Mouse (Mus musculus): ENCODE results near the gene Irf8.
"Not testable (repeated sequence)": the region's sequence is repeated elsewhere in the genome, so short reads cannot be mapped to it uniquely, and the experiment has no call there.

The Irf8 gene

GRCm38 (mm10) chr8:120724096-120724495 is 12.1 kb upstream of the Irf8 start:
- DNase-seq = not testable (repeated sequence)

GRCm38 (mm10) chr8:120724816-120725575 is 11.2 kb upstream of the Irf8 start:
- peak; percentile 65 for DNase-seq

- no peak for DNase-seq
Observed at GRCm38 (mm10) chr8:120725576-120725950, 10.6 kb upstream of the Irf8 start.

GRCm38 (mm10) chr8:120726051-120726450 is 10.1 kb upstream of the Irf8 start:
- DNase-seq = peak; percentile 20

GRCm38 (mm10) chr8:120728488-120729160 is 7.5 kb upstream of the Irf8 start:
- DNase-seq = peak; percentile 34

- DNase-seq = no peak
Observed at GRCm38 (mm10) chr8:120731582-120731981, 4.6 kb upstream of the Irf8 start.

- DNase-seq = peak; percentile 38
Observed at GRCm38 (mm10) chr8:120732068-120732467, 4.1 kb upstream of the Irf8 start.

- no peak for DNase-seq
Observed at GRCm38 (mm10) chr8:120736486-120736885, 328 bp downstream of the Irf8 start.

- DNase-seq = no peak
Observed at GRCm38 (mm10) chr8:120737166-120737565, 1.0 kb downstream of the Irf8 start.

GRCm38 (mm10) chr8:120738771-120739170 is 2.6 kb downstream of the Irf8 start:
- DNase-seq = no peak

- DNase-seq = no peak
Observed at GRCm38 (mm10) chr8:120739526-120739925, 3.4 kb downstream of the Irf8 start.

- DNase-seq = no peak
Observed at GRCm38 (mm10) chr8:120740579-120740978, 4.4 kb downstream of the Irf8 start.

- no peak for DNase-seq
Observed at GRCm38 (mm10) chr8:120741001-120741400, 4.8 kb downstream of the Irf8 start.

- DNase-seq = no peak
Observed at GRCm38 (mm10) chr8:120741815-120742530, 5.8 kb downstream of the Irf8 start.

GRCm38 (mm10) chr8:120743149-120743897 is 7.2 kb downstream of the Irf8 start:
- no peak for DNase-seq

- DNase-seq = no peak
Observed at GRCm38 (mm10) chr8:120743898-120744290, 7.7 kb downstream of the Irf8 start.

- DNase-seq = no peak
Observed at GRCm38 (mm10) chr8:120744448-120744847, 8.3 kb downstream of the Irf8 start.

GRCm38 (mm10) chr8:120745226-120745625 is 9.1 kb downstream of the Irf8 start:
- no peak for DNase-seq

- no peak for DNase-seq
Observed at GRCm38 (mm10) chr8:120746007-120746701, 10.0 kb downstream of the Irf8 start.

- DNase-seq = no peak
Observed at GRCm38 (mm10) chr8:120747286-120747685, 11.1 kb downstream of the Irf8 start.

- DNase-seq = peak; percentile 77
Observed at GRCm38 (mm10) chr8:120750616-120751015, 14.5 kb downstream of the Irf8 start.
